Mouse (Mus musculus) limb, embryonic 15.5 days (tissue): Measurements from ENCODE around the gene Olfr370. TPM values are rescaled to one million over a fixed set of nuclear protein-coding genes. Genes with fewer than 3 reads are reported as not detected.
A peak's percentile ranks its signal among the peaks of the same experiment; 100 is the strongest.

Source experiments
- ATAC-seq: fragments of 200-750 bp; cut with Nextera tagmentation; 2 replicates; pipeline ENCODE4 v1.8.0; 2017; ENCODE audit warnings: low read depth, moderate TSS enrichment; ENCODE audit not compliant: insufficient number of reproducible peaks, low FRiP score, low TSS enrichment
- H3K27ac ChIP-seq: fragments of 300-500 bp; sonication (generic); 2 replicates; pipeline ENCODE4 v1.5.1; 2015; ENCODE audit warnings: moderate library complexity, mild to moderate bottlenecking, inconsistent platforms
- H3K27me3 ChIP-seq: fragments of 300-500 bp; sonication (generic); 2 replicates; pipeline ENCODE4 v1.6.1; 2015; ENCODE audit warnings: inconsistent platforms
- H3K36me3 ChIP-seq: fragments of 300-500 bp; sonication (generic); 2 replicates; pipeline ENCODE4 v1.6.1; 2015; ENCODE audit warnings: inconsistent platforms
- H3K4me1 ChIP-seq: fragments of 300-500 bp; sonication (generic); 2 replicates; pipeline ENCODE4 v1.6.1; 2015; ENCODE audit warnings: inconsistent platforms
- H3K4me2 ChIP-seq: fragments of 300-500 bp; sonication (generic); 2 replicates; pipeline ENCODE4 v1.6.1; 2015; ENCODE audit warnings: mild to moderate bottlenecking, inconsistent platforms
- H3K4me3 ChIP-seq: fragments of 300-500 bp; sonication (generic); 2 replicates; pipeline ENCODE4 v1.5.1; 2015; ENCODE audit warnings: mild to moderate bottlenecking, inconsistent platforms
- H3K9ac ChIP-seq: fragments of 300-500 bp; sonication (generic); 2 replicates; pipeline ENCODE4 v1.6.1; 2015; ENCODE audit warnings: inconsistent platforms
- H3K9me3 ChIP-seq: fragments of 300-500 bp; sonication (generic); 2 replicates; pipeline ENCODE4 v1.6.1; 2016; ENCODE audit warnings: inconsistent platforms
- WGBS: fragments of 180-500 bp; shearing (Covaris S2); methylation state at CpG from one replicate; pipeline ENCODE4 v1.1.7; 2015; 5-methylcytosine and 5-hydroxymethylcytosine counted together
- polyA plus RNA-seq: library from polyadenylated mRNA; unstranded; fragments of >200 nt; fragmentation: Nextera tagmentation; extraction: Ambion mirVana; gene quantifications from 2 replicates; pipeline ENCODE4 v1.2.1, GENCODE M21; 2015

The Olfr370 gene
- polyA plus RNA-seq, 1 experiment from 2014 or later: not detected

GRCm38 (mm10) chr8:83593325-83594166 is 58.0 kb downstream of the Olfr370 start:
- no peak for ATAC-seq
- Histone ChIP-seq H3K27me3 (no peaks in the 10 kb centered on the region), H3K9me3 (no peaks in the 10 kb centered on the region), H3K4me2 (peak overlapping the region; percentile 63), H3K36me3 (peaks cover 6% of the 10 kb centered on the region; the same call in 1 of the 2 replicates), H3K4me1 (peaks cover 27% of the 10 kb centered on the region), H3K4me3 (peak overlapping the region; percentile 77), H3K27ac (peak overlapping the region; percentile 90), H3K9ac (peak overlapping the region; percentile 58)
- 5% methylated on average over 22 of the region's 22 CpGs for WGBS

GRCm38 (mm10) chr8:83594167-83595049 is 58.8 kb downstream of the Olfr370 start:
- peak; percentile 98 for ATAC-seq
- WGBS: under 1% methylated on average over 43 of the region's 43 CpGs
- peaks cover 21% of the 10 kb centered on the region for H3K4me1 ChIP-seq

More at GRCm38 (mm10) chr8:83594167-83595049, 58.8 kb downstream of the Olfr370 start:
- peak overlapping the region; percentile 90 for H3K27ac ChIP-seq
- H3K9me3 ChIP-seq: no peaks in the 10 kb centered on the region
- H3K27me3 ChIP-seq: no peaks in the 10 kb centered on the region
- no peaks in the 10 kb centered on the region for H3K36me3 ChIP-seq
- peak overlapping the region; percentile 63 for H3K4me2 ChIP-seq
- H3K4me3 ChIP-seq: peak overlapping the region; percentile 77
- peak overlapping the region; percentile 58 for H3K9ac ChIP-seq

Other genes with a start within 250 kb of the Olfr370 start
- gene Ucp1, start 245.4 kb upstream of the Olfr370 start, polyA plus RNA-seq: not detected in 2 replicates
- 15.2 and 16.1 TPM in 2 replicates for gene Elmod2, start 203.3 kb upstream of the Olfr370 start, polyA plus RNA-seq
- not detected in 2 replicates for gene Mgat4d, start 187.3 kb upstream of the Olfr370 start, polyA plus RNA-seq
- 0.24 and 0.36 TPM in 2 replicates for gene Clgn, start 145.9 kb upstream of the Olfr370 start, polyA plus RNA-seq
- gene Scoc, start 77.4 kb upstream of the Olfr370 start, polyA plus RNA-seq: 96.1 and 112 TPM in 2 replicates
- gene Ndufb7, start 30.9 kb downstream of the Olfr370 start, polyA plus RNA-seq: 253 and 288 TPM in 2 replicates
- 544 and 583 TPM in 2 replicates for gene Tecr, start 72.2 kb downstream of the Olfr370 start, polyA plus RNA-seq
- 78.5 and 79.1 TPM in 2 replicates for gene Dnajb1, start 72.4 kb downstream of the Olfr370 start, polyA plus RNA-seq
- gene Gipc1, start 116.9 kb downstream of the Olfr370 start, polyA plus RNA-seq: 182 and 187 TPM in 2 replicates
- gene Ptger1, start 130.9 kb downstream of the Olfr370 start, polyA plus RNA-seq: 0.95 and 1.1 TPM in 2 replicates
- gene Pkn1, start 163.4 kb downstream of the Olfr370 start, polyA plus RNA-seq: 19.6 and 20.0 TPM in 2 replicates
- 126 and 127 TPM in 2 replicates for gene Ddx39, start 179.4 kb downstream of the Olfr370 start, polyA plus RNA-seq
- 46.1 and 52.6 TPM in 2 replicates for gene Adgre5, start 205.5 kb downstream of the Olfr370 start, polyA plus RNA-seq